Mouse (Mus musculus) ES-E14 (cell line): ENCODE results near the gene Dip2b.

Experiments
- MAFK ChIP-seq: IDR thresholded peaks from 2 replicates; pipeline ENCODE4 v1.6.1; 2014; ENCODE audit warnings: mild to moderate bottlenecking, low read depth, low read length, inconsistent platforms; ENCODE audit not compliant: insufficient read depth
- ZC3H11A ChIP-seq: IDR thresholded peaks from 2 replicates; pipeline ENCODE4 v1.6.1; 2012; ENCODE audit warnings: low read depth, mild to moderate bottlenecking, inconsistent platforms, low read length, borderline replicate concordance

GRCm38 (mm10) chr15:100109916-100110315, 71.5 kb downstream of the Dip2b start:
- TF ChIP-seq ZC3H11A: no peak
- TF ChIP-seq MAFK: no peak
